Mouse (Mus musculus) neural tube, embryonic 10.5 days (tissue): ENCODE data around the gene Lamc3.

ENCODE experiments used
- DNase-seq: peaks from one replicate; pipeline ENCODE4 v3.0.0-alpha.2; 2017; ENCODE audit warnings: low spot score; ENCODE audit errors: extremely low spot score

Gene Lamc3

GRCm38 (mm10) chr2:31887030-31887429 lies at the start of gene Lamc3:
TSS of gene Lamc3 (plus strand) at chr2:31887291.
- peak; percentile 54 for DNase-seq

- DNase-seq: no peak
Measured at GRCm38 (mm10) chr2:31838868-31839267, 48.2 kb upstream of the Lamc3 start.

GRCm38 (mm10) chr2:31844729-31845136 lies 42.4 kb upstream of the Lamc3 start:
- DNase-seq: peak; percentile 35

DNA sequence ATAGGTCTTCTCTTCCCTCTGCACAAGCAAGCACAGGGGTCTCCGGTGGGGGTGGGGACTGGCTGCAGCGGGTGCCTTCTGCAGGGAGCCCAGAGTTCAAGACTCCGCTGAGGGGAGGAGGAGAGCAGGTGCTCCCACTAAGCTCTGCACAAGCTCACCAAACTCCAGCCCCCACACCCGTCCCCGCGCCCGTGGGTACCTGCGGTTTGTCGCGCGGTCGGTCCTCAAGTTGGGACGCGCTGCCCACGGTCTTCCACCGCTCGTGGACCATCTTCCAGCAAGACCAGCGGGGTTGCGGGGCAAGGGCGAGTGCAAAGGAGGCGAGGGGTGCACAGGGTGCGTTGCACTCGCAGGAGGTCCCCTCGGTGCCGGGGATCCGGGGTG lies 41.6 kb upstream of the Lamc3 start:
- DNase-seq: peak; percentile 44

- DNase-seq: peak; percentile 63
Measured at GRCm38 (mm10) chr2:31845896-31846691, 41.0 kb upstream of the Lamc3 start, which contains the start of gene Fibcd1. TSS of gene Fibcd1 (minus strand) at chr2:31846005.

GRCm38 (mm10) chr2:31846692-31847660 lies 40.1 kb upstream of the Lamc3 start:
- DNase-seq: peak; percentile 57

GRCm38 (mm10) chr2:31847908-31848307 lies 39.2 kb upstream of the Lamc3 start:
- DNase-seq: peak; percentile 30

- no peak for DNase-seq
Measured at GRCm38 (mm10) chr2:31850141-31850540, 37.0 kb upstream of the Lamc3 start.

GRCm38 (mm10) chr2:31855991-31856390 lies 31.1 kb upstream of the Lamc3 start:
- no peak for DNase-seq

GRCm38 (mm10) chr2:31857180-31857579 lies 29.9 kb upstream of the Lamc3 start:
- DNase-seq: no peak

GRCm38 (mm10) chr2:31858500-31858899 lies 28.6 kb upstream of the Lamc3 start:
- DNase-seq: no peak

DNA sequence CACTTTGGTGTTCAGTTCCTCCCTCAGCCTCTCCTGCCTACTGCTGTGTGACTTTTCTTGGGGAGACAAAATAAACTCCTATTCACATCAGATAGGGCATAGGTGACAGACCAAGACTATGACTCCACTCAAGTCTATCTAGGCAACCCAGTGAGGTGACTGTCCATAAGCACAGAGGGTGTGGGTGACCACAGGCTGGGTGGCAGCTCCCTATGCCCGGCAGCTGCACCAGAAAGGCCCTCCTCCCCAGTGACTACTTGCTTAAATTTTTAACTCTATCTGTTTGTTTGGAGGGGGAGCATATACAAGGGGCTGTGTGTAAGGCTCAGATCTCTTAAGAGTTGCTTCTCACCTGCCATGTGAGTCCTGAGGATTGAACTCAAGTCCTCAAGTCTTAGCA lies 24.2 kb upstream of the Lamc3 start:
- no peak for DNase-seq

DNA sequence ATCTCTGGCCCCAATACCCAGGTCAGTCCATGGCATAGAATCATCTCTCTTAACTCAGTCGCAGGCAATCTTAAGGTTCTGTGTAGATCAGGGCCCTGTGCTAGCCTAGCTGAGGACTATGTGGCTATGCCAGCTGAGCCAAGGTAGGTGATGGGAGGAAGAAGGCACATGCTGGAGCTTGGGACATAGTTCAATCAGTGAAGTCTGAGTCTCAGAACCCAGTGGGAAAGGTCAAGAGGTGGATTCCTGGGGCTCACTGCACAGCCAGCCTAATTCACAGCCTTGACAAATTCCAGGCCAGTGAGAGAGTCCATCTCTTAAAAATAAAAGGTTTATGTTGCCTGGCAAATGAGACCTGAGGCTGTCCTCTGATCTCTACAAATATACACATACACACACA lies 23.3 kb upstream of the Lamc3 start:
- no peak for DNase-seq

DNA sequence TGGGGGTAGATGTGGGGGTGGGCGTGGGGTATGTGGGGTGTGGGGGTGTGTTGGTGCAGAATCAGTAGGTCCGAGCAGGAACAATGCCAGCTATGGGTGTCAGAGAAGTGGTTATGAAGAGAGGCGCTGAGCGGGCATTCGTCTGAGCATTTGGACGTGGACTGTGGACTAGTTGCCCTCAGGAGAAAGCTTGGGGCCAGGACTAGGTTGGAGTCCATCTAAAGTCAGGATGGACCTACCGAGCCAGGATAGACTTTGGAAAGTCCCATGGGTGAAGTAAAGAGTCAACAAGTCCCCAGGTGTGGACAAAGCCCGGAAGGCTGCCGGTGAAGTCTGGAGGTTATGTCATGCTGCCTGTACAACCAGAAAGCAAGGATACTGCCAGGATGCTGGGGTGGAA lies 22.2 kb upstream of the Lamc3 start:
- DNase-seq: no peak

DNA sequence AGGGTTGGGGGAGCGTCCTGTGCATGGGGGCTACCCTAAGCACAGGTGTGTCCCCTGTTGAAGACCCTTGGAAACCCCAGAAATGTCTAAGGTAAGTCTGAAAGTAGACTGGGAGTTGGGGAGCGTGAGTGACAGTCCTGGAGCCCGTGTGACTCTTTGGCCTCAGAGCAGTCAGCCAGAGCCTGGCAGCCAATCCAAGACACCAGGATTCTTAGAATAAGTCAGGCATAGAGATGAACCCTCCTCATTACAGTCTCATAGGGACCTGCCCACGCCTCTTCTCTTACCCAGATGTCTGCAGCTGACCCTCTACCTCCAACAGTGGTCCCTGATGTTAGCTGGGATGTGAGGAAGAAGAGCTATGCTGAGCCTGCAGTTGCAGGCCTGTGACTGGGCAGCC lies 21.8 kb upstream of the Lamc3 start:
- no peak for DNase-seq

DNA sequence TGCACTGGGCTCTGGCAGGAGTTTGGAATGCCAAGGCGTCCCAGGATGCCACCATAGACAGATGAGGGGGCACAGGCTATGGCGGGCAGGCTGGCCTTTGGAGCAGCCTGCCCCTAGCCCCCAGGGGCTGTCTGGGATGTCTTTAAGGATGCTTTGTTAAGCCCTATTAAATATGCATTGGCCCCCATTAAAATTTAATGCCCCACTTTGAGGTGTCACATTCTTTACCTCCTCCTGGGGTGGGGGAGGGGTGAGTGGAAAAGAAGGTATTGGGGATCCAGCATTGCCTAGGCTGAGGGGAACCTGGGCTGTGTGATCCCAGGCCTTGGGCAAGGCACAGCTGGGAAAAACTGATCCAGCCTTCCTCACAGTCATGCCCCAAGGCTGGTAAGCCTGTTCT lies 21.3 kb upstream of the Lamc3 start:
- DNase-seq: no peak

DNA sequence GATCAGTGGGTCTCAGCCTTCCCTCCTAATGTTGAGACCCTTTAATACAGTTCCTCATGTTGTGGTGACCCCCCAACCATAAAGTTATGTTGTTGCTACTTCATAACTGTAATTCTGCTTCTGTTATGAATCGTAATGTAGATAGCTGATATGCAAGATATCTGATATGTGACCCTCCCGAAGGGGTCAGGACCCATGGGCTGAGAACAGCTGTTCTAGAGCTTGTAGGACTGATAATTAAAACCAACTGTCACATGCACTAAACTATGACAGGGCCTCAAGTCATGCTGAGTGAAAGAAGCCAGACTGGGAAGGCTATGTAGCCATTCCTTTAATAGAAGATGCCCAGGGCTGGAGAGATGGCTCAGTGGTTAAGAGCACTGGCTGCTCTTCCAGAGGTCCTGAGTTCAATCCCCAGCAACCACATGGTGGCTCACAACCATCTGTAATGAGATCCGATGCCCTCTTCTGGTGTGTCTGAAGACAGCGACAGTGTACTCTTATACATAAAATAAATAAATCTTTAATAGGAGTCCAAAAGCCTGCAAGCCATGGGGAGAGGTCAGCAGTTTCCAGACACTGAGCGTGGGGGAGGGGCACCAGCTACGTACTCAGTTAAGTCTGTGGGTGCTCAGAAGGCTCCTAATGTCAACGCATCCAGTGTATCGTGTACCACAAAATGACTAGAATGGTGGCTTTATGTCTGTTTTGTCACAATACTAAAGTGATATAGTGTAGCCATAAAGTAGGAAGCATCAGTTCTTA lies 19.1 kb upstream of the Lamc3 start:
- no peak for DNase-seq

GRCm38 (mm10) chr2:31868538-31869164 lies 18.4 kb upstream of the Lamc3 start:
- no peak for DNase-seq

- no peak for DNase-seq
Measured at GRCm38 (mm10) chr2:31869692-31870091, 17.4 kb upstream of the Lamc3 start.

DNA sequence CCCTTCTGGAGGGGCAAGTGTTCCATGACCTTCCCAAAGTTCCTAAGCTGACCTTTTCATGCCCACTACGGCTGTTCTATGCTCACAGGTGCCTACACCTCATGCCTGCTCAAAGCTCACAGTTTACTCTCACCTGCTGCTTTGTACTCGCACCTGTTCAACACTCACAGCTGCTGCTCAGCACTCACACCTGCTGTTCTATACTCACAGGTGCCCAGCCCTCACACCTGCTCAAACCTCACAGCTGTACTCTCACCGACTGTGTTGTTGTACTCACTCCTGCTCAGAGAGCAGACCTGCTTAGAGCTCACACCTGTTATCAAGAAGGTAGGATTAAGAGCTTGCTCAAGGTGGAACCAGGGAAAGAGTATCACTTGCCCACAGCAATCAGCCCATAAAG lies 16.4 kb upstream of the Lamc3 start:
- no peak for DNase-seq

DNA sequence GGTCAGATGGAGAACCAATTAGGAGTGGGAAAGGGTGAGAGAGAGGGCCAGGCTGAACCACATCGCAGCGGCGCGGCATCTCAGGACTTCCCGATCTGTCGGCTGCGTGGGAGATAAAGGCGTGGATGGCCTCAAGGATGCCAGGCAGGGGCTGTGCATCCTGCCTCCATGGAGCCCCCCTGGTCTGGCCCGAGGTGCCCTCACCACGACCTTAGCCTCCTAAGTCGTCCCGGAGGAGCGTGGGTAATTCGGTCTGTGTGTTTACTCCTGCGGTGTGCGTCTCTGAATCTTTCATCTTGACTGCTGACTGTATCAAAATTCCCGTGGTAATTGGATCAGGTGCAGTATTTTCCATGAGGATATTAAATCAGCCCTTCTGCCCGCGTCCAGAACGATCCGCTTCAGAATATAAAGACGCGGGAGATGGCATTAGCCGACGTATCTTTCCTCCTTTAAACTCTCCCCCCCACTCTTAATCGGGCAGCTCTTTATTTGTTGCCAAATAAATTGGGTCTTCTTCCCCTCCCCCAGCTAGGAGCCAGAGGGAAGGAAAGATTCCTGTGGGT lies 12.7 kb upstream of the Lamc3 start:
- no peak for DNase-seq
